Mouse (Mus musculus): ENCODE results near the gene Kcnc3. TPM values are rescaled to one million over a fixed set of nuclear protein-coding genes. Genes with fewer than 3 reads are reported as not detected.

Kcnc3 gene
- polyA plus RNA-seq, 1 experiment from 2014 or later = 5.2 TPM

DNA sequence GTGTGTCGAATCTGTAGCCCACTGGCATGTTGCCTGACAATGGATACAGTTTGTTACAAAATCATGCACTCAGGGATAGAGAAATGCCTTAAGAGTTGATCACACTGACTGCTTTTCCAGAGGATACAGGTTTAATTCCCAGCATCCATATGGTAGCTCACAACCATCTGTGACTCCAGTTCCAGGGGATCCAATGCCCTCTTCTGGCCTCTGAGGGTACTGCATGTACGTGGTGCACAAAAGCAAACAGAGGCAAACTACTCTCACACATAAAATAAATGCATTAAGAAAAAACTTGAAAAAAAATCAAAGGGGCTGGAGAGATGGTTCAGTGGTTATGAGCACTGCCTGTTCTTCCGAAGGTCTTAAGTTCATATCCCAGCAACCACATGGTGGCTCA, 26.6 kb downstream of the Kcnc3 start:
- H3K27ac ChIP-seq (replicated peaks; ENCODE audit: low read depth, low read length) = no peak overlapping the region
- H3K4me2 ChIP-seq (ENCODE audit: low read length) = no peak overlapping the region
- H3K36me3 ChIP-seq (ENCODE audit: control insufficient read depth, insufficient read depth, low read length) = no peaks in the 10 kb centered on the region
- H3K9ac ChIP-seq (replicated peaks; ENCODE audit: low read length) = no peak overlapping the region
- DNase-seq (no peak), ATAC-seq (ENCODE audit: low FRiP score, low TSS enrichment) (no peak)
- H3K4me3 ChIP-seq (replicated peaks; ENCODE audit: low read depth, low read length) = no peak overlapping the region
- 80% methylated on average over 3 of the region's 3 CpGs for WGBS
- 0 out of 2 replicates have a peak, but pooled peaks cover 2% of the 10 kb centered on the region for H3K27me3 ChIP-seq (ENCODE audit: control insufficient read depth, insufficient read depth, low read length)
- H3K4me1 ChIP-seq (ENCODE audit: control insufficient read depth, insufficient read depth, low read length) = no peaks in the 10 kb centered on the region
- 0 out of 2 replicates have a peak, but pooled peaks cover 7% of the 10 kb centered on the region for H3K9me3 ChIP-seq (ENCODE audit: control insufficient read depth, low read length)

DNA sequence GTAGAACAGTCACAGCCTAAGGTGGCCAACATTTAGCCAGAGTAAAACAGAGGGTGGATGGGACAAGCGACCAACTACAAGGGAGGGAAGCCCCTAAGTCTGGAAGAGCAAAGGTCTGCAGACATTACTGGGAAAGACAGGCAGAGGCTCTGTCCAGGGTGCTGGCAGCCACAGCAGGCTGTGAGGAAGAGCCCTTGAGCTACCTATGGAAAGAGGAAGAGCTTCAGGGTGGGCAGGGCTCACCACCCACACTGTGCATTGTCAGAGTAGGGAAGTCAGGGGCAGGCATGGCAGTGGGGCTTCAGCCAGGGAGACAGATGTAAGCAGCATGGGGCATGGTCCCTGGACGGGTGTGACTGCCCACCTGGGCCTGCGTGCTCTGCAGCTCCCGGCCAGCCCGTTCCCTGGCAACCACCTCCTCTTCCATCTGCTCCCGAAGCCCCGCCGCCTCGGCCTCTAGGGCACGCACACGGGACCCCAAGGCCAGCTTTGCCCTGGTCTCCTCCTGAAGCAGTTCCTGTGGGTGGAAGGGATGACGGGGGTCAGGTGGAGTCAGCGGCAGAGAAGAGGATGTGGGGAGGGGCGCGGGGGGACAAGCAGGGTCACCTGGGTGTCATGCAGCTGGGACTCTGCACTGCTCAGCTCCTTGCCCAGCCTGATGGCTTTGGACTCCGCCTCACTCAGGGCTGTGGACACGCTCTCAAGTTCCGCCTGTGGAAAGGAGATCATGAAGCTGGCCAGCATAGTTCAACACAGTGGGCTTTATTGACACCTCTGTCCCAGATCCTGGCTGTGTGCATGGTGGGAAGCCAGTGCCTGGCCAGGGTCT, 33.5 kb downstream of the Kcnc3 start:
- DNase-seq (no peak), ATAC-seq (ENCODE audit: low FRiP score, low TSS enrichment) (no peak)
- Histone ChIP-seq H3K9me3 (ENCODE audit: control insufficient read depth, low read length) (0 out of 2 replicates have a peak, but pooled peaks cover 7% of the 10 kb centered on the region), H3K4me1 (ENCODE audit: control insufficient read depth, insufficient read depth, low read length) (no peaks in the 10 kb centered on the region), H3K27ac (replicated peaks; ENCODE audit: low read depth, low read length) (no peak overlapping the region), H3K9ac (replicated peaks; ENCODE audit: low read length) (no peak overlapping the region), H3K27me3 (ENCODE audit: control insufficient read depth, insufficient read depth, low read length) (no peaks in the 10 kb centered on the region), H3K4me2 (ENCODE audit: low read length) (no peak overlapping the region), H3K4me3 (replicated peaks; ENCODE audit: low read depth, low read length) (no peak overlapping the region), H3K36me3 (ENCODE audit: control insufficient read depth, insufficient read depth, low read length) (no peaks in the 10 kb centered on the region)
- WGBS = 36% methylated on average over 18 of the region's 18 CpGs

DNA sequence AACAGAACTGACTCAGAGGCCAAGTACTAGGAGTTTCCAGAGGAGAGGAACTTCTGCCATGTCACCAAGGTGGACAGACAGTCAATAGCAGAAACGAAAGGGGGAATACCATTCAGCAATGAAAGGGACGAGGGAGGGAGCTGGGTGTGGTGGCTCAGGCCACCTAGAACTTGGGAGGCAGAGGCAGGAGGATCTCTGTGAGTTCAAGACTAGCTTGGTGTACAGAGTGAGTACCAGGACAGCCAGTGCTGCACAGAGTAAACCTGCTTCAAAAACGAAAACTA, 34.0 kb downstream of the Kcnc3 start:
- Histone ChIP-seq H3K36me3 (ENCODE audit: control insufficient read depth, insufficient read depth, low read length) (no peaks in the 10 kb centered on the region), H3K27ac (replicated peaks; ENCODE audit: low read depth, low read length) (no peak overlapping the region), H3K9ac (replicated peaks; ENCODE audit: low read length) (no peak overlapping the region), H3K4me1 (ENCODE audit: control insufficient read depth, insufficient read depth, low read length) (no peaks in the 10 kb centered on the region), H3K4me3 (replicated peaks; ENCODE audit: low read depth, low read length) (no peak overlapping the region), H3K4me2 (ENCODE audit: low read length) (no peak overlapping the region), H3K27me3 (ENCODE audit: control insufficient read depth, insufficient read depth, low read length) (no peaks in the 10 kb centered on the region), H3K9me3 (ENCODE audit: control insufficient read depth, low read length) (0 out of 2 replicates have a peak, but pooled peaks cover 5% of the 10 kb centered on the region)
- DNase-seq (no peak), ATAC-seq (ENCODE audit: low FRiP score, low TSS enrichment) (no peak)
- 81% methylated on average over 3 of the region's 3 CpGs for WGBS

DNA sequence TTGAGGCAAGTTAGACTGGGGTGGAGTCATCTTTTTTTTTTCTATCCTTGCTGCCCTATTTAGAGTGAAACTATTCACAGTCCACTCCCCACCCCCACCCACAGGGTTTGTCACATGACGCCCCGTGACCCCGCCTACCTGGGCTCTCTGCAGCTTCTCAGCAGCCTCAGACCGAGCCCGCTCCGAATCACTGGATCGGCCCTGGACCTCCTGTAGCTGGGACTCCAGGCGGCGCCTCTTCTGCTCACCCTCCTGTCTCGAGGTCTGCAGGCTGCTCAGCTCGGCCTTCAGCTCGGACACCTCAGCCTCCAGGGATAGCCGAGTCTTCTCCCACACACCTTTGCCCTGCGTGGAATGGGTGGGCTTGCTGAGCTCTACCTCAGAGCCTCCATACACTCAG, 34.4 kb downstream of the Kcnc3 start:
- Histone ChIP-seq H3K27ac (replicated peaks; ENCODE audit: low read depth, low read length) (no peak overlapping the region), H3K27me3 (ENCODE audit: control insufficient read depth, insufficient read depth, low read length) (no peaks in the 10 kb centered on the region), H3K4me3 (replicated peaks; ENCODE audit: low read depth, low read length) (no peak overlapping the region), H3K36me3 (ENCODE audit: control insufficient read depth, insufficient read depth, low read length) (no peaks in the 10 kb centered on the region), H3K4me1 (ENCODE audit: control insufficient read depth, insufficient read depth, low read length) (no peaks in the 10 kb centered on the region), H3K9ac (replicated peaks; ENCODE audit: low read length) (no peak overlapping the region), H3K4me2 (ENCODE audit: low read length) (no peak overlapping the region), H3K9me3 (ENCODE audit: control insufficient read depth, low read length) (0 out of 2 replicates have a peak, but pooled peaks cover 1% of the 10 kb centered on the region)
- DNase-seq (no peak), ATAC-seq (ENCODE audit: low FRiP score, low TSS enrichment) (no peak)
- WGBS = 67% methylated on average over 14 of the region's 14 CpGs

DNA sequence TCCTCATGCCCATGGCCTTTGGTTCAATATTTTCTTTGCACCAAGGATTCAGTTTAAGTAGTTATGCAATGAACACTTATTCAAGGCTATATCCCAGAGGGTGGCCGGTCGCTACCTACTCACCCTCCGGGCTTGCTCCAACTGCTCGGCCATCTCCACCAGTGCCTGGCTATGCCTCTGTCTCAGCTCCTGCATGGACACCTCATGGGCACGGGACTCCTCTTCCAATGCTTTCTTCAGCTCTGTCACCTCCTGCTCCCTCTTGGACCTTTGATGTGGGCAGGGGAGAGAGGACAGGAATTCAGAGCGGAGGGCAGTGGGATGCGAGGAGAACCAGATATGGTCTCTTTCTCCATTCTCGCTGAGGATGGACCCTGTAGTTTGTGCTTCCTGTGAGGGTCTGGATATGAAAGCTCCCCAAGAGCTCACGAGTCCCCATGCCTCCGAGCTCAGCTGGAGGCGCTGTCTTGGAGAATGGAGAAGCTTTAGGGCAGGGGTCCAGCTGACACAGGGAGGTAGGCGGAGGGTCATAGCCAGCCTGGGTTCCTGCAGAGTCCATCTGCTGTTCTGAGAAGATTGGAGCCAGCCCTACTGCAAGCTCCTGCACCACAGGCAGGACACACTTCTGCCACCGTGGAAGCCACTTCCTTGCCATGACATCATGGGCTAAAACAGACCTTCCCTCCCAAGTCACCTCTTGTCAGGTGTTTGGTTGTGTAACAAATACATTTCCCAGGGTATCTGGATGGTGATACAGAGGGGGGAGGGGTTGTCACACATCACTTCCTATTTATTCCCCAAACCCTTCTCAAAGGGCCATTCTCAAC, 35.0 kb downstream of the Kcnc3 start:
- H3K9ac ChIP-seq (replicated peaks; ENCODE audit: low read length) = no peak overlapping the region
- ATAC-seq (ENCODE audit: low FRiP score, low TSS enrichment) (no peak), DNase-seq (no peak)
- H3K4me1 ChIP-seq (ENCODE audit: control insufficient read depth, insufficient read depth, low read length) = no peaks in the 10 kb centered on the region
- H3K36me3 ChIP-seq (ENCODE audit: control insufficient read depth, insufficient read depth, low read length) = no peaks in the 10 kb centered on the region
- WGBS = 89% methylated on average over 13 of the region's 13 CpGs
- no peaks in the 10 kb centered on the region for H3K9me3 ChIP-seq (ENCODE audit: control insufficient read depth, low read length)
- no peaks in the 10 kb centered on the region for H3K27me3 ChIP-seq (ENCODE audit: control insufficient read depth, insufficient read depth, low read length)
- H3K4me3 ChIP-seq (replicated peaks; ENCODE audit: low read depth, low read length) = no peak overlapping the region
- H3K4me2 ChIP-seq (ENCODE audit: low read length) = no peak overlapping the region
- H3K27ac ChIP-seq (replicated peaks; ENCODE audit: low read depth, low read length) = no peak overlapping the region

DNA sequence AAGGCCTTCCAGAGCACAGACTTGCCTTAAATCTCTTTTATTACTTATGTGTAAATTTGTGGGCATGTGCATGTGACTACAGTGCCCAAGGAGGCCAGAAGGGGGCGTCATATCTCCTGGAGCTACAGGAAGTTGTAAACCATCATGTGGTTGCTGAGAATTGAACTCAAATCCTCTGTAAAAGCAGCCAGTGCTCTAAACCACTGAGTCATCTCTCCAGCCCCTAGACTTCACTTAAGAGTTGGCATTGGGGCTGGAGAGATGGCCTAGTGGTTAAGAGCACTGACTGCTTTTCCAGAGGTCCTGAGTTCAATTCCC, 35.6 kb downstream of the Kcnc3 start:
- DNase-seq = no peak
- no peak overlapping the region for H3K9ac ChIP-seq (replicated peaks; ENCODE audit: low read length)

DNA sequence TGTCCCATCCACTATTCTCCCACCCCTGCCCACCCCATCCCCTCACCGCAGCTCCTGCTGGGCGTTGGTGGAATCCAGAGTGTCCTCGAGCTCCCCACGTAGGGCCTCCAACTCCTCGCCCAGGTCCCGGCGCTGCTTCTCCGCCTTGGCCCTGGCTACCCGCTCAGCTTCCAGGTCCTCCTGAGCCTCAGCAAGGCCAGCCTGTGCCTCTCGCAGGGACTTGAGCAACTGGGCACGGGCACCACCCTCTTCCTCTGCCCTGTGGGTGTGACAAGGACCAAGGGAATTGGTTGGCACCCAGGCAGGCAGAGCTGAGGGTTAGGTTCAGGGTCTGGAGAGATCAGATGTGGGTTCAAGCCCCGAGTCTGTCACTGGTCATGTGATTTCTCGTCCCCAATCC, 36.5 kb downstream of the Kcnc3 start:
- Histone ChIP-seq H3K36me3 (ENCODE audit: control insufficient read depth, insufficient read depth, low read length) (no peaks in the 10 kb centered on the region), H3K4me1 (ENCODE audit: control insufficient read depth, insufficient read depth, low read length) (no peaks in the 10 kb centered on the region), H3K4me2 (ENCODE audit: low read length) (no peak overlapping the region), H3K27ac (replicated peaks; ENCODE audit: low read depth, low read length) (no peak overlapping the region), H3K27me3 (ENCODE audit: control insufficient read depth, insufficient read depth, low read length) (no peaks in the 10 kb centered on the region), H3K4me3 (replicated peaks; ENCODE audit: low read depth, low read length) (no peak overlapping the region), H3K9me3 (ENCODE audit: control insufficient read depth, low read length) (no peaks in the 10 kb centered on the region), H3K9ac (replicated peaks; ENCODE audit: low read length) (no peak overlapping the region)
- WGBS = 86% methylated on average over 13 of the region's 13 CpGs
- no peak for DNase-seq
- no peak for ATAC-seq (ENCODE audit: low FRiP score, low TSS enrichment)

More for the DNA sequence above, 35.6 kb downstream of the Kcnc3 start:
- Histone ChIP-seq H3K4me2 (ENCODE audit: low read length) (no peak overlapping the region), H3K9me3 (ENCODE audit: control insufficient read depth, low read length) (no peaks in the 10 kb centered on the region), H3K27ac (replicated peaks; ENCODE audit: low read depth, low read length) (no peak overlapping the region), H3K36me3 (ENCODE audit: control insufficient read depth, insufficient read depth, low read length) (no peaks in the 10 kb centered on the region), H3K4me3 (replicated peaks; ENCODE audit: low read depth, low read length) (no peak overlapping the region), H3K27me3 (ENCODE audit: control insufficient read depth, insufficient read depth, low read length) (no peaks in the 10 kb centered on the region), H3K4me1 (ENCODE audit: control insufficient read depth, insufficient read depth, low read length) (no peaks in the 10 kb centered on the region)
- 60% methylated on average over 1 of the region's 1 CpGs for WGBS
- ATAC-seq (ENCODE audit: low FRiP score, low TSS enrichment) = no peak

DNA sequence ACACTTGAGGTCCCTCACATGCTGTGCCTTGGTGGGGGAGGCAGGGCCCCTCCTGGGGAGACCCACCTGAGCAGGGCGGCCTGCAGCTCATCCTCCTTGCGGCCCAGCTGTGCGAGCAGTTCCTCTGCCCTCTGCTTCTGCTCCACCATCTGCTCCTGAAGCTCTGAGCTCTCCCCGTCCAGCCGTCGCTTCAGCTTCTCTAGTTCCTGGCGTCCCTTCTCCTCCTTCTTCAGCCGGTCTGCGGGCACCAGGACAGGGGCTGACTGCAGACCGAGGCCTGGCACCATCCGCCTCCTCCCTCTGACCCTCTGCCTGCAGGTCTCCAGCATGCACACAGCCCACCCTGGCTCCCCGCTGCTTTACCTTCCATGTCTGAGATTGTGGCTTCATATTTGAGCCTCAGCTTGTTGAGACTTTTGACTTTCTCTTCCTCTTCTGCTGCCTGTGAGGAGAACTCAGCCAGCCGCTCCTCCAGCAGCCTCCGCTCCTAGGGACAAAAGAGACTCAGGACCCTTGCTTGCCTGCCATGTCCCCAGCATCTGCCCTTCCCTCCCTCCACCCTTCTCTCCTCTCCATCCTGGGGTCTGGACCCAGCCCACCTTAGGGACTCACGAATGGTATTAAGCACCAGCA, 38.1 kb downstream of the Kcnc3 start:
- no peaks in the 10 kb centered on the region for H3K36me3 ChIP-seq (ENCODE audit: control insufficient read depth, insufficient read depth, low read length)
- no peak overlapping the region for H3K4me2 ChIP-seq (ENCODE audit: low read length)
- ATAC-seq (ENCODE audit: low FRiP score, low TSS enrichment) = no peak
- no peak overlapping the region for H3K27ac ChIP-seq (replicated peaks; ENCODE audit: low read depth, low read length)
- no peak overlapping the region for H3K4me3 ChIP-seq (replicated peaks; ENCODE audit: low read depth, low read length)
- H3K9me3 ChIP-seq (ENCODE audit: control insufficient read depth, low read length) = no peaks in the 10 kb centered on the region
- no peaks in the 10 kb centered on the region for H3K4me1 ChIP-seq (ENCODE audit: control insufficient read depth, insufficient read depth, low read length)
- no peak overlapping the region for H3K9ac ChIP-seq (replicated peaks; ENCODE audit: low read length)
- no peak for DNase-seq
- 90% methylated on average over 15 of the region's 15 CpGs for WGBS
- 0 out of 2 replicates have a peak, but pooled peaks cover 6% of the 10 kb centered on the region for H3K27me3 ChIP-seq (ENCODE audit: control insufficient read depth, insufficient read depth, low read length)

All from midbrain, embryonic 14.5 days (tissue).